Mouse (Mus musculus) lung, embryonic 16.5 days (tissue): ENCODE results near the gene Lor. TPM values are rescaled to one million over a fixed set of nuclear protein-coding genes. Genes with fewer than 3 reads are reported as not detected.

Source experiments
- ATAC-seq: fragments of 200-750 bp; cut with Nextera tagmentation; 2 replicates; pipeline ENCODE4 v1.8.0; 2017; ENCODE audit warnings: low read depth, mild to moderate bottlenecking, moderate library complexity
- H3K27ac ChIP-seq: fragments of 300-500 bp; sonication (generic); 2 replicates; pipeline ENCODE4 v1.5.1; 2014; ENCODE audit warnings: mild to moderate bottlenecking, control low read depth, low read length
- H3K27me3 ChIP-seq: fragments of 300-500 bp; sonication (generic); 2 replicates; pipeline ENCODE4 v1.6.1; 2014; ENCODE audit warnings: low read depth, low read length, mixed read lengths; ENCODE audit not compliant: control insufficient read depth, insufficient read depth
- H3K36me3 ChIP-seq: fragments of 300-500 bp; sonication (generic); 2 replicates; pipeline ENCODE4 v1.6.1; 2014; ENCODE audit warnings: low read length; ENCODE audit not compliant: control insufficient read depth, insufficient read depth
- H3K4me1 ChIP-seq: fragments of 300-500 bp; sonication (generic); replicated peaks from 2 replicates; pipeline ENCODE4 v1.6.1; 2014; ENCODE audit warnings: low read length, mixed read lengths; ENCODE audit not compliant: control insufficient read depth, insufficient read depth
- H3K4me2 ChIP-seq: fragments of 300-500 bp; sonication (generic); 2 replicates; pipeline ENCODE4 v1.6.1; 2014; ENCODE audit warnings: low read depth, low read length, control low read depth
- H3K4me3 ChIP-seq: fragments of 300-500 bp; sonication (generic); 2 replicates; pipeline ENCODE4 v1.5.1; 2014; ENCODE audit warnings: mild to moderate bottlenecking, low read length, control low read depth
- H3K9ac ChIP-seq: fragments of 300-500 bp; sonication (generic); 2 replicates; pipeline ENCODE4 v1.6.1; 2014; ENCODE audit warnings: low read length, control low read depth
- H3K9me3 ChIP-seq: fragments of 300-500 bp; sonication (generic); 2 replicates; pipeline ENCODE4 v1.6.1; 2016; ENCODE audit warnings: low read length; ENCODE audit not compliant: control insufficient read depth
- WGBS: fragments of 180-500 bp; shearing (Covaris S2); extraction: QIAGEN DNeasy Blood & Tissue Kit; methylation state at CpG from one replicate; pipeline ENCODE4 v1.1.7; 2014; 5-methylcytosine and 5-hydroxymethylcytosine counted together
- polyA plus RNA-seq: library from polyadenylated mRNA; unstranded; fragments of >200 nt; fragmentation: Nextera tagmentation; extraction: Ambion mirVana; gene quantifications from 2 replicates; pipeline ENCODE4 v1.2.1, GENCODE M21; 2015

Gene Lor
- polyA plus RNA-seq: 0.24 and 1.5 TPM in 2 replicates

DNA sequence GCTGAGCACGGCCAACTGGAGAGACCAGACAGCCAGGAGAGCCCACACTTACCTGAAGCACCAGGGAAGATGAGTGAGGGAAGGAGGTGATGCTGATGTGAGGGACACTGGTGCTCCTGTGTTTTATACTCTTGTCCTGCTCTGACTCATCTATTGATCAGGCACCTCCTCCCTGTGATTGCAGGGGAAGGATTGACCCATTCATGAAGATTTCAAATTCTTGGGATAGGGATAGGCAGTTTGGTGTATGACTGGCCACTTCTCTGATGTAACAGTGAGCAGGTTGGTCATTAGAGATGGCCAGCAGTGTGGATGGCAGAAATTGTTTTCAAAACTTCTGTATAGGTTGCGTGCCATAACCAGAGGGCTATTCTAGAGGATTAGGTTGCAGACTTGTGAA, at the start of gene Lor:
Gene Lor, minus strand, starts transcription at position 101 of the 400 bp plus-strand sequence.
- Histone ChIP-seq H3K4me3 (no peak within 1 kb of the TSS; the same call in 1 of the 2 replicates), H3K27ac (no peak within 1 kb of the TSS), H3K27me3 (peaks cover 31% of the 10 kb centered on the region), H3K4me1 (peaks cover 3% of the 10 kb centered on the region; the same call in 1 of the 2 replicates), H3K4me2 (no peak within 1 kb of the TSS), H3K36me3 (no peaks in the 10 kb centered on the region), H3K9ac (no peak within 1 kb of the TSS), H3K9me3 (no peaks in the 10 kb centered on the region)
- WGBS: 77% methylated on average over 2 of the region's 2 CpGs
- ATAC-seq: no peak

DNA sequence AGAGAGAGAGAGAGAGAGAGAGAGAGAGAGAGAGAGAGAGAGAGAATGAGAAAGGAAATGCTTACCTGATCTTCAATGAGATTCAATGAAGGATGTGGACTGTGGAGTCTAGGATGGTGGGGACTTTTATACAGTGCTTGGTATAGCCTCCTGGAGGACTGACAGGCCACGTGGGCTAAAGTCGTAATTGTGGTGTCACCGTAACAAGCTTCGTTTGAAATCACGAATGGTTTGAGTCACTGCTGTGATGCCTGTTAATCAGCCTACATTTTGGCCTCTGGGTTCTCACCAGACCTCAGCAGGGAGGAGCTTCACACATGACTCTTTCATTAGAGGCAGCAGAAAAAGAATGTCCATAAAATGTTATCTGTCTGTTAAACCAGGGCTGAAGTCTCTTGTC, 40.9 kb upstream of the Lor start, which contains the start of gene Prr9:
Gene Prr9, minus strand, starts transcription at position 101 of the 400 bp plus-strand sequence.
- Histone ChIP-seq H3K36me3 (no peaks in the 10 kb centered on the region), H3K4me2 (no peak within 1 kb of the TSS), H3K9ac (no peak within 1 kb of the TSS), H3K4me3 (no peak within 1 kb of the TSS), H3K27ac (no peak within 1 kb of the TSS), H3K9me3 (no peaks in the 10 kb centered on the region), H3K27me3 (no peaks in the 10 kb centered on the region), H3K4me1 (no peaks in the 10 kb centered on the region)
- no peak for ATAC-seq
- 82% methylated on average over 5 of the region's 5 CpGs for WGBS

DNA sequence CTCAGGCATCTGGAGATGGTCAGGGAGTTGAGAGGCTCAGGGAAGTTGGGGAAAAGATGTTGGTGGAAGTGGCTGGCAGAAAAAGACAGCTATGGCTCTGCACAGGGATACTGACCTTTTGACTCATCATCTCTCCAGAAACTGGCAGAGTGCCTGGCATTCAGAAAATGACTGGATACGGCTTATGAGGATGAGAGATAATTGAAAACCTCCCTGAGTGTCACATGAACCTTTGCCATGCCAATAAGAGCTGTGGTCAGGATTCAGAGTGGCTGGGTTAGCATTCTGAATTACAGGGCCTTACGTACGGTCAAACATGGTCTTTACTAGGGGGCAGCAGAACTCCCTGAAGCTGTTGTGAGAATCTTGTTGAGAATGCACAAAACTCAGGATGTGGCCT, 38.0 kb upstream of the Lor start:
- no peak overlapping the region for H3K4me3 ChIP-seq
- H3K27ac ChIP-seq: no peak overlapping the region
- no peaks in the 10 kb centered on the region for H3K4me1 ChIP-seq
- no peaks in the 10 kb centered on the region for H3K9me3 ChIP-seq
- no peak overlapping the region for H3K9ac ChIP-seq
- no peak for ATAC-seq
- whole genome bisulfite sequencing: 60% methylated on average over 3 of the region's 3 CpGs
- H3K27me3 ChIP-seq: no peaks in the 10 kb centered on the region
- no peak overlapping the region for H3K4me2 ChIP-seq
- H3K36me3 ChIP-seq: no peaks in the 10 kb centered on the region

DNA sequence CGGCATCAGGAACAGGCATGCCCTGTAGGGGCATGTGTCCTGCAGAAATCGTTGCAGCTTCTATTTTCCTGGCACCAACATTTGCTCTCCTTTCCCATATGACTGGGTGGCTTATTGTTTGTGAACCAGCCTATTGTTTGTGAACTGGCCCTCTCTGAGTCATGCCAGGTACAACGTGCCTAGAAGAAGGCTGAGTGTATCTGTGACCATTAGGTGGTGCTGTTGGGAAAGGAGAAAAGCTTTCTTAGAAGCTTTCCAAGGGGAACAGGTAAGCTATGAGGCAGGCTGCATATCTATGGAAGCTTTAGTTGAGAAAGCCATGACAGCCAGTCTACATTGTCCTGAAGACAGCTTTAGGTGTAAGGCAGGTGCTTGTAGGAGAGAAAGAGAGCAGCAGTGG, 35.0 kb upstream of the Lor start:
- Histone ChIP-seq H3K4me2 (no peak overlapping the region), H3K4me3 (no peak overlapping the region), H3K4me1 (no peaks in the 10 kb centered on the region), H3K27ac (no peak overlapping the region), H3K9me3 (no peaks in the 10 kb centered on the region), H3K9ac (no peak overlapping the region), H3K27me3 (no peaks in the 10 kb centered on the region), H3K36me3 (no peaks in the 10 kb centered on the region)
- ATAC-seq: no peak
- 33% methylated on average over 3 of the region's 3 CpGs for WGBS

DNA sequence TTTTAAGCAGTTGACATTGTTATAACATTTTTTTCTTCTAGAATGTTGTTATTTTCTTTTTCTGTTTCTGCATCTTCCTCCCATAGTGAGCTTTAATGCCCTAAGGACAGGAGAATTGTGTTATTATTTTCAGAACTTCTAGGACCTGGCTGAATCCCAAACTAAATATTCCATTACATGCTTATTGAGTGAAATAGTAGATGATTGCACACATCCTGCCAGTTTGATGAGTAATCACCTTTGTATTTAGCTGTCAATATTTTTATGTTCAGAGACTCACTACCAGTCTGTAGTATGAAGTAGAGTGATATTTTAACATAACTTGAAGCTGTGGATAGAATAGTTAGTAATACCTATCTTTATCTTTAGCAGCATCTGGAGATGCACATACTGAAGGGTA, 28.6 kb upstream of the Lor start:
- Histone ChIP-seq H3K27ac (no peak overlapping the region), H3K9me3 (no peaks in the 10 kb centered on the region), H3K27me3 (no peaks in the 10 kb centered on the region), H3K4me1 (no peaks in the 10 kb centered on the region), H3K9ac (no peak overlapping the region), H3K36me3 (no peaks in the 10 kb centered on the region), H3K4me2 (no peak overlapping the region), H3K4me3 (no peak overlapping the region)
- no peak for ATAC-seq

DNA sequence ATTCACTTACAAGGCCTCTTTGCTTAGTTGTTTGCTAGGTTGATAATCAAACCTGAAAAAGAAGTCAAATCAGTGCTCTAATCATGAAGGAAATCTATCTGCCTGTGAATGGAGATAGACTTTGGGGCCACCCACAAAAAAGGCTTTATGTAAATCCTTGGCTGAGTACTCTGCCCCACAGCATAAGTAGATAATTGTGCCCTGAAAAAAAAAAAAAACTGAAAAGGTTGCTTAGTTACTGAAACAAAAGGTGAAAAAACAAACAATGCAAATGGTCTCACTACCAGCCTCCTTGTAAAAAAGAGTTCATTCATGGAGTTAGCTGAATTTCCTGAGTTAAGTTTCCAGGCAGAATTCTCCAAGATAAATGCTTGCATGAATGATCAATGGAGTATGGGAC, 27.8 kb upstream of the Lor start:
- Histone ChIP-seq H3K4me3 (no peak overlapping the region), H3K36me3 (no peaks in the 10 kb centered on the region), H3K4me2 (no peak overlapping the region), H3K9ac (no peak overlapping the region), H3K9me3 (no peaks in the 10 kb centered on the region), H3K27me3 (no peaks in the 10 kb centered on the region), H3K4me1 (no peaks in the 10 kb centered on the region), H3K27ac (no peak overlapping the region)
- no peak for ATAC-seq

DNA sequence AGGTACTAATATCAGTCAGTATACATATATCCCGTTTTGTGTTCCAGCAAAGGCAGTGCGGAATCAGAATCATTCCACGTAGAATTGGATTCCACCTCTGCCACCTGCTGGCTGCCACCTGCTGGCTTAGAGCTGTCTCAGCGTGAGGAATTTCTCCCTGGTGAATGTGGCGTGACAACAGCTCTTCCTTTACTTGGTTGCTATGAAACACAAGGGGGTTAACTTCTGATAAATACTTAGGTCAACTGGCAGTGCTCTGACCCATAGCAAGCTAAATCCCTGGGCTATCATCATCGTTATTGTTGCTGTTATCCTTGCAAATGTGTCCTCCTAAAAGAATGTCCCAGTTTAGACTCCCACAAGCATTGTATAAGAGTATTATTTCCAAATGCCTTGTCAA, 23.6 kb upstream of the Lor start:
- Histone ChIP-seq H3K27me3 (no peaks in the 10 kb centered on the region), H3K9me3 (no peaks in the 10 kb centered on the region), H3K4me2 (no peak overlapping the region), H3K4me1 (no peaks in the 10 kb centered on the region), H3K36me3 (no peaks in the 10 kb centered on the region), H3K4me3 (no peak overlapping the region), H3K27ac (no peak overlapping the region), H3K9ac (no peak overlapping the region)
- WGBS: 6% methylated on average over 6 of the region's 6 CpGs
- ATAC-seq: no peak

DNA sequence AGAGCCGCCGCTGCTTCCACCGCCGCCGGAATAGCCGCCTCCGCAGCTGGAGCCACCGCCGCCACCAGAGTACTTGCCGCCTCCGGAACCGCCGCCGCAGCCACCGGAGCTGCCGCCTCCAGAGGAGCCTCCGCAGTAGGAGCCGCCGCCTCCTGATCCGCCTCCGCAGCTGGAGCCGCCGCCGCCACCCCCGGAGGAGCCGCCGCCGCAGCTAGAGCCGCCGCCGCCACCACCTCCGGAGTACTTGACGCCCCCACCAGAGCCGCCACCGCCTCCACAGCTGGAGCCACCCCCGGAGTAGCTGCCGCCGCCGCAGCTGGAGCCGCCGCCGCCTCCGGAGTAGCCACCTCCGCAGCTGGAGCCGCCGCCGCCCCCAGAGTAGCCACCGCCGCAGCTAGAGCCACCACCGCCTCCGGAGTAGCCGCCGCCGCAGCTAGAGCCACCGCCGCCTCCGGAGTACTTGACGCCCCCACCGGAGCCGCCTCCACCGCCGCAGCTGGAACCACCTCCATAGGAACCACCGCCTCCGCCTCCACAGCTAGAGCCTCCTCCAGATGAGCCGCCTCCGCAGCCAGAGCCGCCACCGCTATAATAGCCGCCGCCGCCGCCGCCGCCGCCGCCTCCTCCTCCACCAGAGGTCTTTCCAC, 1.5 kb downstream of the Lor start:
- H3K4me1 ChIP-seq: peaks cover 3% of the 10 kb centered on the region; the same call in 1 of the 2 replicates
- H3K27ac ChIP-seq: no peak overlapping the region
- H3K4me2 ChIP-seq: peak overlapping the region; percentile 99
- peak overlapping the region; percentile 62 for H3K9ac ChIP-seq
- no peaks in the 10 kb centered on the region for H3K9me3 ChIP-seq
- no peaks in the 10 kb centered on the region for H3K36me3 ChIP-seq
- peaks cover 31% of the 10 kb centered on the region for H3K27me3 ChIP-seq
- WGBS: under 1% methylated on average over 60 of the region's 76 CpGs
- ATAC-seq: peak; percentile 76
- H3K4me3 ChIP-seq: peak overlapping the region; percentile 72

DNA sequence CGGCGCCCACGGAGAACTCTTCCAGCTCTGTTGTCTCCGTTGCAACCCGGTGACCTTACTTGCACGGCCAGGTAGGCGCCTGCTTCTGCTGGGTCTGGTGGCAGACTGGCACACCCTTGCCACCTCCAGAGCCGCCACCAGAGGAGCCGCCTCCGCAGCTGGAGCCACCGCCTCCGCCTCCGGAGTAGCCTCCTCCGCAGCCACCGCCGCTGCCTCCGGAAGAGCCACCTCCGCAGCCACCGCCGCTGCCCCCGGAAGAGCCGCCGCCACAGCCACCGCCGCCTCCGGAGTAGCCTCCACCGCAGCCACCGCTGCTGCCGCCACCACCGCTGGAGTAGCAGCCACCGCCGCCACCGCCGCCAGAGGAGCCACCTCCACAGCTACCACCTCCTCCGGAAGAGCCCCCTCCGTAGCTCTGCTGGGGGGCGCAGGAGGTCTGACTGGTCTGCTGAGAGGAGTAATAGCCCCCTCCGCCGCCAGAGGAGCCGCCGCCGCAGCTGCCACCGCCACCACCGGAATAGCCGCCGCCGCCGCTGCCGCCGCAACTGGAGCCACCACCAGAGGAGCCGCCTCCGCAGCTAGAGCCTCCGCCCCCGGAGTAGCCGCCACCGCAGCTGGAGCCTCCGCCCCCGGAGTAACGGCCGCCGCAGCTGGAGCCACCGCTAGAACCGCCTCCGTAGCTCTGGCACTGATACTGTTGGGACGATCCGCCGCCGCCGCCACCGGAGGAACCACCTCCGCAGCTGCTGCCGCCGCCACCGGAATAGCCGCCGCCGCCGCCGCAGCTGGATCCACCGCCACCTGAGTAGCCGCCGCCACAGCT, 2.3 kb downstream of the Lor start:
- H3K27ac ChIP-seq: no peak overlapping the region

More for the DNA sequence above, 2.3 kb downstream of the Lor start:
- WGBS: under 1% methylated on average over 64 of the region's 82 CpGs
- no peaks in the 10 kb centered on the region for H3K36me3 ChIP-seq
- peaks cover 3% of the 10 kb centered on the region; the same call in 1 of the 2 replicates for H3K4me1 ChIP-seq
- peak overlapping the region; percentile 62 for H3K9ac ChIP-seq
- H3K4me2 ChIP-seq: peak overlapping the region; percentile 99
- peak overlapping the region; percentile 72 for H3K4me3 ChIP-seq
- no peaks in the 10 kb centered on the region for H3K9me3 ChIP-seq
- H3K27me3 ChIP-seq: peaks cover 31% of the 10 kb centered on the region
- ATAC-seq: peak; percentile 90
